ENCODE assay signal across 7 mouse cellular contexts in genomic region chr16:77536746-77537145, GRCm38 (mm10).
A peak's percentile ranks its signal among the peaks of the same experiment; 100 is the strongest.
DNase-seq lines count a peak whose midpoint lies in the region; ATAC-seq lines count a peak whose summit lies in the region.

No protein-coding gene starts in this region.

- H3K4me3 ChIP-seq in embryonic facial prominence, embryonic 12.5 days, result no peak overlapping the region
- H3K4me3 ChIP-seq in neural tube, embryonic 11.5 days (ENCODE audit: low read depth, low read length), result no peak overlapping the region
- no peak overlapping the region for H3K4me3 ChIP-seq in limb, embryonic 10.5 days

- H3K36me3 ChIP-seq in embryonic facial prominence, embryonic 12.5 days, result no peaks in the 10 kb centered on the region
- no peaks in the 10 kb centered on the region for H3K36me3 ChIP-seq in neural tube, embryonic 11.5 days (ENCODE audit: control insufficient read depth, insufficient read depth, low read length)
- H3K36me3 ChIP-seq in limb, embryonic 10.5 days, result no peaks in the 10 kb centered on the region

- 0 out of 2 replicates have a peak overlapping the region, but pooled peaks have one; percentile 9 for H3K4me2 ChIP-seq in embryonic facial prominence, embryonic 12.5 days (replicated peaks)
- H3K4me2 ChIP-seq in neural tube, embryonic 11.5 days (ENCODE audit: low read depth), result peak overlapping the region; percentile 34

- H3K9ac ChIP-seq in embryonic facial prominence, embryonic 12.5 days, result no peak overlapping the region
- peak overlapping the region; percentile 14; the same call in 1 of the 2 replicates for H3K9ac ChIP-seq in neural tube, embryonic 11.5 days (ENCODE audit: low read length)

- DNase-seq in cerebellum, postnatal 14 days, result peak; percentile 41 to 54
- peak; percentile 40 for DNase-seq in layer of hippocampus, adult 9-10 months (ENCODE audit: low spot score)
- peak; percentile 73 for DNase-seq in neural tube, embryonic 11.5 days (ENCODE audit: low spot score)
- DNase-seq in limb, embryonic 10.5 days (ENCODE audit: low spot score), result no peak
- DNase-seq in lung, postnatal 4 days, result no peak

- 0 out of 2 replicates have a peak overlapping the region, but pooled peaks have one; percentile 41 for H3K27ac ChIP-seq in embryonic facial prominence, embryonic 12.5 days
- peak overlapping the region; percentile 84 for H3K27ac ChIP-seq in neural tube, embryonic 11.5 days (ENCODE audit: low read depth, low read length)
- H3K27ac ChIP-seq in limb, embryonic 10.5 days, result no peak overlapping the region

- no peaks in the 10 kb centered on the region for H3K9me3 ChIP-seq in embryonic facial prominence, embryonic 12.5 days
- no peaks in the 10 kb centered on the region for H3K9me3 ChIP-seq in neural tube, embryonic 11.5 days (ENCODE audit: control insufficient read depth, low read length)
- H3K9me3 ChIP-seq in limb, embryonic 10.5 days (replicated peaks), result no peaks in the 10 kb centered on the region

- ATAC-seq in embryonic facial prominence, embryonic 12.5 days (ENCODE audit: insufficient number of reproducible peaks, insufficient read depth, low FRiP score, low TSS enrichment), result 0 out of 2 replicates have a peak, but pooled peaks have one; percentile 6
- peak; percentile 92 for ATAC-seq in neural tube, embryonic 11.5 days (ENCODE audit: insufficient read depth, low FRiP score, low TSS enrichment)
- ATAC-seq in megakaryocyte progenitor cell, adult 5-6 weeks (replicated peaks; ENCODE audit: poor library complexity), result no peak

- 72% methylated on average over 10 of the region's 10 CpGs for WGBS in embryonic facial prominence, embryonic 12.5 days
- WGBS in neural tube, embryonic 11.5 days, result 49% methylated on average over 10 of the region's 10 CpGs
- 83% methylated on average over 10 of the region's 10 CpGs for WGBS in limb, embryonic 10.5 days

- H3K4me1 ChIP-seq in embryonic facial prominence, embryonic 12.5 days, result peaks cover 5% of the 10 kb centered on the region; the same call in 1 of the 2 replicates
- H3K4me1 ChIP-seq in neural tube, embryonic 11.5 days (ENCODE audit: control insufficient read depth, insufficient read depth, low read length), result peaks cover 2% of the 10 kb centered on the region; the same call in 1 of the 2 replicates
- no peaks in the 10 kb centered on the region for H3K4me1 ChIP-seq in limb, embryonic 10.5 days

- H3K27me3 ChIP-seq in embryonic facial prominence, embryonic 12.5 days, result no peaks in the 10 kb centered on the region
- H3K27me3 ChIP-seq in neural tube, embryonic 11.5 days (ENCODE audit: control insufficient read depth, insufficient read depth, low read length), result no peaks in the 10 kb centered on the region
- H3K27me3 ChIP-seq in limb, embryonic 10.5 days (ENCODE audit: low read depth, poor library complexity, severe bottlenecking), result no peaks in the 10 kb centered on the region

Comparison
In these comparisons a context has a peak if more than half of its experiments do, and no peak if none do; other contexts are left out.
1. DNase-seq: peak in cerebellum, postnatal 14 days (2 of 2), layer of hippocampus, adult 9-10 months (single experiment) and neural tube, embryonic 11.5 days (single experiment); none in limb, embryonic 10.5 days (single experiment) and lung, postnatal 4 days (0 of 2).